10 mouse cellular contexts compared by ENCODE assay signal in the genomic region with DNA sequence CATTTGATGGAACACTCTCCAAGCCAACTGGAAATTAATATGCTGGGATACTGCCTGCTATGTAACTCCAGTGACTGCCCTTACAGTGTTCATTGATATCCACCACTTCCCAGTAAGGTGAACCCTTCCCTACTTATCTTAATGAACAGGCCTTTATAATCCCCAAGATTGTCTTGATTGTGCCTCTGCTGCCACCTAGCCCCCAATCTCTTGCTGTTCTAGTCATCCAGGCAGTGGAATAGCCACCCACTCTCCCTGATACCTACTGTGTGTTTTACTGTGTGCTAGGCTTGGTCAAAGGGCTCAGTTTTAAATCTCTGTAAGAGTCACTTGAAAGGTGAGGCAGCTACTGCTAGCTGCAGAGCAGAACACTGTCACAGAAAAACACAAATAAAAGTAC.
DNase-seq lines count a peak whose midpoint lies in the region; ATAC-seq and TF ChIP-seq lines count a peak whose summit lies in the region.
"Had no signal": no experiment of that assay in that cellular context is flagged by ENCODE, and none has a peak within 500 bp of the region (broad histone marks: within the 10 kb centered on the region; RNA-seq: fewer than 3 reads in every experiment).

No protein-coding gene starts in this region.

- H3K9ac ChIP-seq in liver, adult 2 months (ENCODE audit: low read depth, low read length) = no peak overlapping the region
- no peak overlapping the region for H3K9ac ChIP-seq in liver, embryonic 11.5 days (ENCODE audit: low read depth, low read length)
- H3K9ac ChIP-seq in lung, postnatal 0 days (replicated peaks; ENCODE audit: low read depth) = no peak overlapping the region

- H3K27ac ChIP-seq in liver, adult 2 months (replicated peaks; ENCODE audit: insufficient read depth, low read depth, low read length) = no peak overlapping the region
- H3K27ac ChIP-seq in liver, embryonic 11.5 days (ENCODE audit: low read depth, low read length) = no peak overlapping the region
- H3K27ac ChIP-seq in embryonic fibroblast, embryonic 13.5 days (ENCODE audit: insufficient read depth, low read length) = no peak overlapping the region
- no peak overlapping the region for H3K27ac ChIP-seq in lung, postnatal 0 days (ENCODE audit: low read length)

- no peak for ATAC-seq in CD4-positive, CD25-positive, alpha-beta regulatory T cell, adult 4 months
- ATAC-seq in liver, embryonic 11.5 days (replicated peaks; ENCODE audit: low FRiP score) = no peak
- no peak for ATAC-seq in lung, postnatal 0 days

- TF ChIP-seq EP300 in lung, postnatal 0 days (IDR thresholded peaks at IDR 0.05) = no peak

- H3K4me2 ChIP-seq in liver, embryonic 11.5 days = no peak overlapping the region
- no peak overlapping the region for H3K4me2 ChIP-seq in lung, postnatal 0 days (replicated peaks; ENCODE audit: low read depth, low read length)

- no peaks in the 10 kb centered on the region for H3K4me1 ChIP-seq in liver, adult 2 months (ENCODE audit: control insufficient read depth, insufficient read depth, low read length)
- no peaks in the 10 kb centered on the region for H3K4me1 ChIP-seq in liver, embryonic 11.5 days (replicated peaks; ENCODE audit: control insufficient read depth, insufficient read depth, low read length)
- 0 out of 2 replicates have a peak, but pooled peaks cover 2% of the 10 kb centered on the region for H3K4me1 ChIP-seq in embryonic fibroblast, embryonic 13.5 days (ENCODE audit: control insufficient read depth, insufficient read depth, low read length)
- no peaks in the 10 kb centered on the region for H3K4me1 ChIP-seq in lung, postnatal 0 days (ENCODE audit: insufficient read depth, low read depth, low read length)
- H3K4me1 ChIP-seq: megakaryocyte, embryonic 14.5 days had no signal

- H3K27me3 ChIP-seq in liver, adult 2 months (ENCODE audit: control insufficient read depth, insufficient read depth, low read length) = no peaks in the 10 kb centered on the region
- H3K27me3 ChIP-seq in liver, embryonic 11.5 days (replicated peaks; ENCODE audit: control insufficient read depth, insufficient read depth, low read length) = no peaks in the 10 kb centered on the region
- no peaks in the 10 kb centered on the region for H3K27me3 ChIP-seq in lung, postnatal 0 days (replicated peaks; ENCODE audit: insufficient read depth, low read length)

- H3K36me3 ChIP-seq in liver, adult 2 months (ENCODE audit: control insufficient read depth, insufficient read depth, low read length) = no peaks in the 10 kb centered on the region
- H3K36me3 ChIP-seq in liver, embryonic 11.5 days (ENCODE audit: control insufficient read depth, insufficient read depth, low read length) = no peaks in the 10 kb centered on the region
- no peaks in the 10 kb centered on the region for H3K36me3 ChIP-seq in lung, postnatal 0 days (ENCODE audit: insufficient read depth, low read length)

- no peak overlapping the region for H3K4me3 ChIP-seq in liver, adult 2 months (ENCODE audit: insufficient read depth, low read depth, low read length)
- H3K4me3 ChIP-seq in liver, embryonic 11.5 days (ENCODE audit: low read depth, low read length) = no peak overlapping the region
- H3K4me3 ChIP-seq in embryonic fibroblast, embryonic 13.5 days (ENCODE audit: insufficient read depth, low read length) = no peak overlapping the region
- no peak overlapping the region for H3K4me3 ChIP-seq in lung, postnatal 0 days (ENCODE audit: low read depth, low read length)
- H3K4me3 ChIP-seq: megakaryocyte, embryonic 14.5 days had no signal

- DNase-seq in CD4-positive, CD25-positive, alpha-beta regulatory T cell, adult 2 months (ENCODE audit: low read depth, low spot score) = peak; percentile 2
- DNase-seq in liver, adult 2 months (ENCODE audit: extremely low read depth, low read depth, low spot score) = peak; percentile 63
- no peak for DNase-seq in liver, embryonic 11.5 days (ENCODE audit: low spot score)
- DNase-seq in lung, postnatal 0 days (ENCODE audit: low spot score) = peak; percentile 60
- no peak for DNase-seq in c-Kit-positive CD71-positive TER-119-positive erythroid progenitor cells, embryonic 14.5 days (ENCODE audit: low spot score)
- no peak for DNase-seq in cerebellum, adult 9-11 months
- DNase-seq: right cerebral cortex, postnatal 25 days had no signal

- no peaks in the 10 kb centered on the region for H3K79me2 ChIP-seq in liver, adult 2 months (ENCODE audit: control insufficient read depth, insufficient read depth, low read length)

- TF ChIP-seq POLR2A in liver, adult 2 months (IDR thresholded peaks at IDR 0.05; ENCODE audit: extremely low read depth, insufficient read depth, low read length) = no peak
- TF ChIP-seq POLR2A in embryonic fibroblast, embryonic 13.5 days (IDR thresholded peaks at IDR 0.05; ENCODE audit: low read depth, low read length) = no peak

- peak; percentile 55 for TF ChIP-seq CTCF in liver, adult 2 months (IDR thresholded peaks at IDR 0.05; ENCODE audit: low read depth, low read length)
- TF ChIP-seq CTCF in embryonic fibroblast, embryonic 13.5 days (IDR thresholded peaks at IDR 0.05; ENCODE audit: borderline replicate concordance, insufficient read depth, low read length) = peak; percentile 41; the same call in 1 of the 2 replicates
- TF ChIP-seq CTCF in lung, postnatal 0 days (IDR thresholded peaks at IDR 0.05) = peak; percentile 77

- no peaks in the 10 kb centered on the region for H3K9me3 ChIP-seq in liver, embryonic 11.5 days (ENCODE audit: control insufficient read depth, low read length)
- no peaks in the 10 kb centered on the region for H3K9me3 ChIP-seq in lung, postnatal 0 days (ENCODE audit: low read length)
- H3K9me3 ChIP-seq: megakaryocyte, embryonic 14.5 days had no signal

Comparison
In these comparisons a context has a peak if more than half of its experiments do, and no peak if none do; other contexts are left out.
1. DNase-seq: peak in CD4-positive, CD25-positive, alpha-beta regulatory T cell, adult 2 months (single experiment), liver, adult 2 months (single experiment) and lung, postnatal 0 days (single experiment); none in liver, embryonic 11.5 days (single experiment), c-Kit-positive CD71-positive TER-119-positive erythroid progenitor cells, embryonic 14.5 days (single experiment) and cerebellum, adult 9-11 months (single experiment).
2. Peak in every context shown above with its lines, with median percentiles within 50 percentile points of each other: CTCF ChIP-seq.